Mouse (Mus musculus) MEL (cell line): ENCODE data around the gene Man2a1. TPM values are rescaled to one million over a fixed set of nuclear protein-coding genes. Genes with fewer than 3 reads are reported as not detected.

Experiments
- DNase-seq: peaks from one replicate; pipeline ENCODE4 v3.0.0; 2011; ENCODE audit warnings: low read depth, low spot score
- H3K27ac ChIP-seq: 2 replicates; pipeline ENCODE4 v1.5.1; 2012; ENCODE audit warnings: low read depth, mild to moderate bottlenecking, control low read depth, low read length, moderate library complexity; ENCODE audit not compliant: control insufficient read depth
- H3K27me3 ChIP-seq, 2 experiments: fragments of 150-350 bp in 1 of 2; sonication (generic) in 1 of 2; 2 replicates each; pipeline ENCODE4 v1.6.1; 2012; ENCODE audit warnings: low read length in 2 of 2, mild to moderate bottlenecking in 2 of 2, improper control_type of control experiment in 1 of 2, moderate library complexity in 1 of 2; ENCODE audit not compliant: insufficient read depth in 2 of 2, control insufficient read depth in 1 of 2
- H3K36me3 ChIP-seq, 2 experiments: 2 replicates each; pipeline ENCODE4 v1.6.1; 2012 to 2014; ENCODE audit warnings: low read length in 2 of 2, improper control_type of control experiment in 1 of 2, inconsistent platforms in 1 of 2, mild to moderate bottlenecking in 1 of 2; ENCODE audit not compliant: insufficient read depth in 2 of 2, control insufficient read depth in 1 of 2
- H3K4me1 ChIP-seq, 2 experiments: fragments of 150-350 bp in 1 of 2; sonication (generic) in 1 of 2; 2 replicates each; pipeline ENCODE4 v1.6.1; 2012; ENCODE audit warnings: low read length in 2 of 2, improper control_type of control experiment in 1 of 2, mild to moderate bottlenecking in 1 of 2; ENCODE audit not compliant: insufficient read depth in 2 of 2, control insufficient read depth in 1 of 2
- H3K4me3 ChIP-seq, 2 experiments: fragments of 150-350 bp in 1 of 2; sonication (generic) in 1 of 2; 2 replicates each; pipeline ENCODE4 v1.5.1; 2012; ENCODE audit warnings: low read depth in 2 of 2, low read length in 2 of 2, mild to moderate bottlenecking in 2 of 2, moderate library complexity in 2 of 2, control low read depth in 1 of 2, improper control_type of control experiment in 1 of 2; ENCODE audit not compliant: control insufficient read depth in 1 of 2, insufficient read depth in 1 of 2
- H3K79me2 ChIP-seq: 2 replicates; pipeline ENCODE4 v1.6.1; 2012; ENCODE audit warnings: mild to moderate bottlenecking, low read length, moderate library complexity; ENCODE audit not compliant: control insufficient read depth, poor library complexity, insufficient read depth
- H3K9ac ChIP-seq: 2 replicates; pipeline ENCODE4 v1.6.1; 2012; ENCODE audit warnings: low read depth, mild to moderate bottlenecking, control low read depth, low read length, moderate library complexity; ENCODE audit not compliant: control insufficient read depth, poor library complexity, severe bottlenecking
- H3K9me3 ChIP-seq: fragments of 150-350 bp; sonication (generic); replicated peaks from 2 replicates; pipeline ENCODE4 v1.6.1; 2012; ENCODE audit warnings: mild to moderate bottlenecking, low read length, improper control_type of control experiment, moderate library complexity; ENCODE audit not compliant: insufficient read depth
- CTCF ChIP-seq, 3 experiments: IDR thresholded peaks in 2 of 3; conservative IDR thresholded peaks in 1 of 3; 2 replicates each; pipeline ENCODE4 v1.5.1; 2011 to 2012; ENCODE audit warnings: low read length in 3 of 3, low read depth in 2 of 3, mild to moderate bottlenecking in 2 of 3, improper control_type of control experiment in 1 of 3, inconsistent platforms in 1 of 3, mixed read lengths in 1 of 3, moderate library complexity in 1 of 3; ENCODE audit not compliant: control insufficient read depth in 1 of 3, insufficient read depth in 1 of 3, poor library complexity in 1 of 3, severe bottlenecking in 1 of 3
- ELF1 ChIP-seq: IDR thresholded peaks from 2 replicates; pipeline ENCODE4 v1.6.1; 2014; ENCODE audit warnings: low read depth, mild to moderate bottlenecking, inconsistent platforms, low read length, improper control_type of control experiment, moderate library complexity
- EP300 ChIP-seq, 2 experiments: IDR thresholded peaks; 2 replicates each; pipeline ENCODE4 v1.6.1; 2011; ENCODE audit warnings: improper control_type of control experiment in 2 of 2, low read length in 2 of 2, low read depth in 1 of 2, mild to moderate bottlenecking in 1 of 2
- GABPA ChIP-seq: IDR thresholded peaks from 2 replicates; pipeline ENCODE4 v1.6.1; 2012; ENCODE audit warnings: low read depth, mild to moderate bottlenecking, inconsistent platforms, low read length, improper control_type of control experiment, moderate library complexity
- GATA1 ChIP-seq: IDR thresholded peaks from 2 replicates; pipeline ENCODE4 v1.6.1; 2011; ENCODE audit warnings: low read depth, low read length, improper control_type of control experiment
- MAX ChIP-seq: IDR thresholded peaks from 2 replicates; pipeline ENCODE4 v1.6.1; 2011; ENCODE audit warnings: low read length, improper control_type of control experiment
- RAD21 ChIP-seq: IDR thresholded peaks from 2 replicates; pipeline ENCODE4 v1.6.1; 2011; ENCODE audit warnings: mild to moderate bottlenecking, low read depth, low read length, improper control_type of control experiment
- SMC3 ChIP-seq: IDR thresholded peaks from 2 replicates; pipeline ENCODE4 v1.6.1; 2011; ENCODE audit warnings: low read depth, low read length, improper control_type of control experiment
- TAL1 ChIP-seq: IDR thresholded peaks from 2 replicates; pipeline ENCODE4 v1.6.1; 2012; ENCODE audit warnings: mild to moderate bottlenecking, inconsistent platforms, low read length, moderate library complexity, mixed read lengths
- TBP ChIP-seq: IDR thresholded peaks from 2 replicates; pipeline ENCODE4 v1.8.0; 2011; ENCODE audit warnings: low read depth, low read length, improper control_type of control experiment
- TCF12 ChIP-seq: IDR thresholded peaks from 2 replicates; pipeline ENCODE4 v1.6.1; 2014; ENCODE audit warnings: low read depth, mild to moderate bottlenecking, inconsistent platforms, low read length, improper control_type of control experiment, moderate library complexity
- USF1 ChIP-seq: IDR thresholded peaks from 2 replicates; pipeline ENCODE4 v1.6.1; 2014; ENCODE audit warnings: low read depth, mild to moderate bottlenecking, inconsistent platforms, low read length, improper control_type of control experiment, moderate library complexity
- USF2 ChIP-seq, 2 experiments: IDR thresholded peaks; 2 replicates each; pipeline ENCODE4 v1.6.1; 2011 to 2012; ENCODE audit warnings: improper control_type of control experiment in 2 of 2, low read length in 2 of 2, borderline replicate concordance in 1 of 2, inconsistent platforms in 1 of 2, low read depth in 1 of 2, mild to moderate bottlenecking in 1 of 2; ENCODE audit not compliant: insufficient read depth in 1 of 2
- ZKSCAN1 ChIP-seq: IDR thresholded peaks from 2 replicates; pipeline ENCODE4 v1.6.1; 2012; ENCODE audit warnings: low read depth, mild to moderate bottlenecking, inconsistent platforms, low read length, improper control_type of control experiment, moderate library complexity
- ZMIZ1 ChIP-seq: IDR thresholded peaks from 2 replicates; pipeline ENCODE4 v1.6.1; 2012; ENCODE audit warnings: low read depth, mild to moderate bottlenecking, inconsistent platforms, low read length, improper control_type of control experiment, moderate library complexity
- ZNF384 ChIP-seq: IDR thresholded peaks from 2 replicates; pipeline ENCODE4 v1.6.1; 2012; ENCODE audit warnings: low read depth, mild to moderate bottlenecking, inconsistent platforms, low read length, improper control_type of control experiment
- polyA plus RNA-seq, 2 experiments: library from polyadenylated mRNA; stranded (reverse) in 1 of 2; unstranded in 1 of 2; fragments of >175 nt in 1 of 2; fragments of >200 nt in 1 of 2; gene quantifications; 2 replicates each; pipeline versions ENCODE4 v1.2.1 to v1.2.4; 2012; ENCODE audit warnings: low replicate concordance in 2 of 2, low read depth in 1 of 2; ENCODE audit not compliant: insufficient read length in 2 of 2, insufficient read depth in 1 of 2, missing spikeins in 1 of 2
- total RNA-seq: library from RNA; depleted of rRNA; stranded (reverse); fragments of 300-350 nt; gene quantifications from 2 replicates; pipeline ENCODE4 v1.2.3, GENCODE M21; 2012

The Man2a1 gene
- total and polyA plus RNA-seq, 3 experiments = 8.7 to 27.5 (median 9.1) TPM

DNA sequence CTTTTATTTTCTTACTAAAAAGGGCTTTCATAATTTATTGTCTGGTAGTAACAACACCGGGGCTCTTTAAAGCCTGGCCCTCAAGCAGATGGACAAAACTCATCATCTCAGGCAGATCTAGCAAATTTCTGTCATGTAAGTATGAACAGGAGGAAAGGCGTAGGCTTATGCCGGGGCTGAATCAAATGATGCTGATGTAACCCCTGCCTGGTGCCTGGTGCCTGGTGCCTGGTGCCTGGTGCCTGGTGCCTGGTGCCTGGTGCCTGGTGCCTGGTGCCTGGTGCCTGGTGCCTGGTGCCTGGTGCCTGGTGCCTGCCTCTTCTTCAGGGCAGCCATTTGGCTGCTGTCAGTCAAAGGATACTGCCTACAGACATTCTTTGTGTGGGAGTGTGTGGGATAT, 18.6 kb upstream of the Man2a1 start:
- Histone ChIP-seq H3K4me1 (peaks cover 0 to 8% of the 10 kb centered on the region in 2 experiments; a peak in 2 of 4 replicates), H3K9me3 (no peaks in the 10 kb centered on the region), H3K27ac (no peak overlapping the region), H3K4me3 (no peak overlapping the region), H3K79me2 (no peaks in the 10 kb centered on the region), H3K27me3 (no peaks in the 10 kb centered on the region)
- DNase-seq = no peak
- TF ChIP-seq USF1 (no peak), USF2 (IDR thresholded peaks at IDR 0.05; ENCODE audit: borderline replicate concordance in 1 of 2, insufficient read depth in 1 of 2, low read depth in 1 of 2, low read length in 2 of 2) (no peak), ZMIZ1 (no peak), ELF1 (no peak), GABPA (no peak), TAL1 (no peak), CTCF (IDR thresholded peaks at IDR 0.05 in 2 of 3, conservative IDR thresholded peaks at IDR 0.05 in 1 of 3; ENCODE audit: control insufficient read depth in 1 of 3, insufficient read depth in 1 of 3, low read depth in 2 of 3, low read length in 3 of 3, poor library complexity in 1 of 3, severe bottlenecking in 1 of 3) (no peak), ZNF384 (no peak), EP300 (IDR thresholded peaks at IDR 0.05; ENCODE audit: low read depth in 1 of 2, low read length in 2 of 2) (no peak), TBP (no peak), MAX (no peak), TCF12 (no peak), SMC3 (no peak), GATA1 (no peak), RAD21 (no peak)
- TF ChIP-seq, all 39 proteins: peak for 0
- Histone ChIP-seq H3K36me3 (peaks cover 0 to 5% of the 10 kb centered on the region in 2 experiments; a peak in 2 of 4 replicates), H3K9ac (no peak overlapping the region)

GRCm38 (mm10) chr17:64590483-64590882, 10.1 kb upstream of the Man2a1 start:
- Histone ChIP-seq H3K27ac (no peak overlapping the region), H3K9me3 (no peaks in the 10 kb centered on the region), H3K79me2 (no peaks in the 10 kb centered on the region), H3K27me3 (no peaks in the 10 kb centered on the region), H3K36me3 (no peaks in the 10 kb centered on the region), H3K4me1 (no peaks in the 10 kb centered on the region), H3K9ac (no peak overlapping the region), H3K4me3 (no peak overlapping the region)
- TF ChIP-seq ZKSCAN1 = no peak
- no peak for TF ChIP-seq GABPA
- TF ChIP-seq TBP = no peak
- no peak for TF ChIP-seq SMC3
- no peak for TF ChIP-seq CTCF (IDR thresholded peaks at IDR 0.05 in 2 of 3, conservative IDR thresholded peaks at IDR 0.05 in 1 of 3; ENCODE audit: control insufficient read depth in 1 of 3, insufficient read depth in 1 of 3, low read depth in 2 of 3, low read length in 3 of 3, poor library complexity in 1 of 3, severe bottlenecking in 1 of 3)
- DNase-seq = no peak
